Mouse (Mus musculus) stomach, postnatal 0 days (tissue): ENCODE data around the gene Pitx2.

Experiments used
- CTCF ChIP-seq: IDR thresholded peaks from 2 replicates; pipeline ENCODE4 v1.5.1; 2016; ENCODE audit warnings: antibody characterized with exemption, low read depth, mild to moderate bottlenecking, moderate library complexity
- EP300 ChIP-seq: optimal IDR thresholded peaks from 2 replicates; pipeline ENCODE3; 2016; ENCODE audit warnings: antibody characterized with exemption

- TF ChIP-seq CTCF (no peak), EP300 (no peak)
Measured at GRCm38 (mm10) chr3:129238010-129238409, 38.3 kb downstream of the Pitx2 start.
